Mouse (Mus musculus): ENCODE data around the gene Avil. TPM values are rescaled to one million over a fixed set of nuclear protein-coding genes. Genes with fewer than 3 reads are reported as not detected.

Avil gene
- polyA plus RNA-seq (2012; ENCODE audit: low replicate concordance), result 0.20 and 0.27 TPM in 2 replicates

GRCm38 (mm10) chr10:127000529-127000928 lies at the start of gene Avil:
Gene Avil, plus strand, starts transcription at chr10:127000709.

GRCm38 (mm10) chr10:126978277-126978994 lies 22.1 kb upstream of the Avil start, which contains the start of gene Ctdsp2:
Gene Ctdsp2, plus strand, starts transcription at chr10:126978717.

GRCm38 (mm10) chr10:127030336-127031296 lies 30.1 kb downstream of the Avil start, which contains the start of gene Tsfm:
Gene Tsfm, minus strand, starts transcription at chr10:127030840.

GRCm38 (mm10) chr10:127041274-127041766 lies 40.8 kb downstream of the Avil start, which contains the start of the genes Mettl1 and Eef1akmt3:
Gene Mettl1, plus strand, starts transcription at chr10:127041414.
Gene Eef1akmt3, minus strand, starts transcription at chr10:127041513.

GRCm38 (mm10) chr10:127047954-127048353 lies 47.4 kb downstream of the Avil start, which contains the start of gene Cyp27b1:
Gene Cyp27b1, plus strand, starts transcription at chr10:127048250.

GRCm38 (mm10) chr10:127059968-127060916 lies 59.7 kb downstream of the Avil start, which contains the start of gene March9:
Gene March9, minus strand, starts transcription at chr10:127060184.

GRCm38 (mm10) chr10:127063239-127063872 lies 62.8 kb downstream of the Avil start, which contains the start of gene Cdk4:
Gene Cdk4, plus strand, starts transcription at chr10:127063534.

Other genes with a start within 250 kb of the Avil start
- 4.0 and 13.1 TPM in 2 replicates for gene Atp23, start 99.4 kb upstream of the Avil start, polyA plus RNA-seq (2012; ENCODE audit: low replicate concordance)
- gene Ctdsp2, start 22.0 kb upstream of the Avil start, polyA plus RNA-seq (2012; ENCODE audit: low replicate concordance), result 143 and 171 TPM in 2 replicates
- 22.5 and 29.7 TPM in 2 replicates for gene Tsfm, start 30.1 kb downstream of the Avil start, polyA plus RNA-seq (2012; ENCODE audit: low replicate concordance)
- gene Mettl1, start 40.7 kb downstream of the Avil start, polyA plus RNA-seq (2012; ENCODE audit: low replicate concordance), result 8.2 and 18.0 TPM in 2 replicates
- 0.30 and 0.39 TPM in 2 replicates for gene Eef1akmt3, start 40.8 kb downstream of the Avil start, polyA plus RNA-seq (2012; ENCODE audit: low replicate concordance)
- gene Cyp27b1, start 47.5 kb downstream of the Avil start, polyA plus RNA-seq (2012; ENCODE audit: low replicate concordance), result 0.08 TPM in 1 of 2 replicates, not detected in the other
- 5.6 and 13.1 TPM in 2 replicates for gene March9, start 59.5 kb downstream of the Avil start, polyA plus RNA-seq (2012; ENCODE audit: low replicate concordance)
- 378 and 643 TPM in 2 replicates for gene Cdk4, start 62.8 kb downstream of the Avil start, polyA plus RNA-seq (2012; ENCODE audit: low replicate concordance)
- 28.3 and 29.1 TPM in 2 replicates for gene Tspan31, start 69.6 kb downstream of the Avil start, polyA plus RNA-seq (2012; ENCODE audit: low replicate concordance)
- gene Agap2, start 74.6 kb downstream of the Avil start, polyA plus RNA-seq (2012; ENCODE audit: low replicate concordance), result 89.4 and 209 TPM in 2 replicates
- gene Os9, start 120.4 kb downstream of the Avil start, polyA plus RNA-seq (2012; ENCODE audit: low replicate concordance), result 207 and 236 TPM in 2 replicates
- gene B4galnt1, start 164.5 kb downstream of the Avil start, polyA plus RNA-seq (2012; ENCODE audit: low replicate concordance), result 492 and 503 TPM in 2 replicates
- 0.30 and 0.75 TPM in 2 replicates for gene Slc26a10, start 179.9 kb downstream of the Avil start, polyA plus RNA-seq (2012; ENCODE audit: low replicate concordance)
- gene Arhgef25, start 189.4 kb downstream of the Avil start, polyA plus RNA-seq (2012; ENCODE audit: low replicate concordance), result 2.0 and 2.8 TPM in 2 replicates
- gene Dtx3, start 195.0 kb downstream of the Avil start, polyA plus RNA-seq (2012; ENCODE audit: low replicate concordance), result 78.7 and 214 TPM in 2 replicates
- gene Pip4k2c, start 210.9 kb downstream of the Avil start, polyA plus RNA-seq (2012; ENCODE audit: low replicate concordance), result 38.8 and 44.6 TPM in 2 replicates

Measured in hematopoietic multipotent progenitor cell, adult 10-12 weeks (in vitro differentiated cells).